Mouse (Mus musculus): ENCODE data around the gene Agt. TPM values are rescaled to one million over a fixed set of nuclear protein-coding genes. Genes with fewer than 3 reads are reported as not detected.

Gene Agt
- polyA plus RNA-seq, 1 experiment = 231 TPM

DNA sequence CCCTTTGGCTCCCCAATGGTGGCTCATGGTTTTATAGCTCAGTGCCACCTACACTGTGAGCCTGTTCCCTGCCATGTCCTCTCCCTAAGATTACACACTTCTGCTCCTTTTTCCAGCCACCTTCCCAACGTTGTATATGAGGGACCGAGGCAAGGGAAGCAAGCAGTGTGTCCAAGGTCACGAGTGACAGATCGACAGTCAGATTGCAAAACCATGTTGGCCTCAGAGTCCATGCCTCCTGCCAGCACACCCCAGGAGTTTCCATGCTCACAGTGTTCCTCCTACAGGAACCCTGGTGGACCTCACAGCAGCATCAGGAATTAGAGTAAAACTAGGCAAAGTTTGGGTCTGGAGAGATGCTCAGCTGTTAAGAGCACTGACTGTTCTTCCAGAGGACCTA, 19.9 kb upstream of the Agt start:
- H3K36me3 ChIP-seq (ENCODE audit: control insufficient read depth, insufficient read depth, low read length) = no peaks in the 10 kb centered on the region
- no peak for TF ChIP-seq POLR2A (IDR thresholded peaks at IDR 0.05; ENCODE audit: control insufficient read depth, low read depth, low read length)
- no peak for TF ChIP-seq CTCF (IDR thresholded peaks at IDR 0.05; ENCODE audit: control insufficient read depth, insufficient read depth, insufficient replicate concordance, low read depth, low read length)
- H3K27me3 ChIP-seq (ENCODE audit: control insufficient read depth, insufficient read depth, low read length) = no peaks in the 10 kb centered on the region
- H3K4me1 ChIP-seq (ENCODE audit: control insufficient read depth, insufficient read depth, low read length) = peaks cover 2% of the 10 kb centered on the region; the same call in 1 of the 2 replicates
- no peak overlapping the region for H3K27ac ChIP-seq (ENCODE audit: control insufficient read depth, insufficient read depth, low read depth, low read length)
- H3K4me3 ChIP-seq (ENCODE audit: control insufficient read depth, low read depth, low read length) = no peak overlapping the region

DNA sequence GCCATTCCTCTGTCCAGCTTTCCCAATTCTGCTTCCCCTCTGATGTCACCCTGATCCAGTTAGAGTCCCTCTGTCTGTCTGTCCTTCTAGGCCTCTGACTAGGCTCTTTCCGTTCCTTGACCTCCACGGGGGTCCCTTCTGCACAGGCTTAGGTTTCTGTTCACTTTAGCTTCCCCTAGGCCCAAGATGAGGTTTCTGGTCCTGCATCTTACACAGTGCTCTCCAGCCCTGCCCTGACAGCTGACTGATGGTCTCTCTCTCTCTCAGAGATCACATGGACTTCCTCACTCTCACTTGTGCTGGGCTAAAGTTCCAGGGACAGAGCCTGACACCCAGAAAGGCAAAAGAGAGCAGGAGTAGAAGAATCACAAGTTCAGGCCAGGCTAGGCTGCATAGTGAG, 17.1 kb upstream of the Agt start:
- no peaks in the 10 kb centered on the region for H3K36me3 ChIP-seq (ENCODE audit: control insufficient read depth, insufficient read depth, low read length)
- TF ChIP-seq POLR2A (IDR thresholded peaks at IDR 0.05; ENCODE audit: control insufficient read depth, low read depth, low read length) (no peak), CTCF (IDR thresholded peaks at IDR 0.05; ENCODE audit: control insufficient read depth, insufficient read depth, insufficient replicate concordance, low read depth, low read length) (no peak)
- H3K27me3 ChIP-seq (ENCODE audit: control insufficient read depth, insufficient read depth, low read length) = no peaks in the 10 kb centered on the region
- peaks cover 2% of the 10 kb centered on the region; the same call in 1 of the 2 replicates for H3K4me1 ChIP-seq (ENCODE audit: control insufficient read depth, insufficient read depth, low read length)
- no peak overlapping the region for H3K4me3 ChIP-seq (ENCODE audit: control insufficient read depth, low read depth, low read length)
- H3K27ac ChIP-seq (ENCODE audit: control insufficient read depth, insufficient read depth, low read depth, low read length) = peak overlapping the region; percentile 79

DNA sequence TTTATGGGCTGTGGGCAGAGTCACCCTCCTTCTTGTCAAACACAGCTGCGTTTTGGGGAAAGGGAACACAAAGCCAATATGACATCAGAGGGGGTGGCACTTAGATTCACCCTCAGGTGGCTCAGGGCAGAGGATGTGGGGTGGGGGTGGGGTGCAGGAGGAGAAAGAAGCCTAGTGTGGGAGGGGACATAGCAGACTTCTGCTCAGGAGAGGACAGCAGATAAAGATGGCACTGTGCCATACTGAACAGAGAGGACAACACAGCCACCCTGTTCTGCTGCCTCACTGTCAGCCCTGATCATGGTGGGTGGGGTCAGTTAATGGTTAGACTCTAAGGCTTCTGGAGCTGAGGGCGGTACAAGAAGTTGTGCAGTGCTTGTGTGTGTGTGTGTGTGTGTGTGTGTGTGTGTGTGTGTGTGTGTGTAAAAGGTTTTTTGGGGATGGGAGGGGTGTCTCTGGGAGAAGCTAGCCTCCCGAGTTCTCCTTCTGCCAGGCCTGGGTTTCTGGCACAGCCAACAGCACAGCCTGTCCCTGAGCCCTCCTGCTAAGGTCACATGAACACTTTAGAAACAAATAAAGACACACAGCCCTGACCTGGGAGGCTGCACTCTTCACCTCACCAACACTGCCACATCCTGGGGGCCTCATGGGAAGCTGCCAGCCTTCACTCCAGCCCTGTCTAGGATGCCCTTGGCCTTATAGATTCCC, 16.4 kb upstream of the Agt start:
- Histone ChIP-seq H3K27ac (ENCODE audit: control insufficient read depth, insufficient read depth, low read depth, low read length) (peak overlapping the region; percentile 79), H3K4me3 (ENCODE audit: control insufficient read depth, low read depth, low read length) (no peak overlapping the region), H3K36me3 (ENCODE audit: control insufficient read depth, insufficient read depth, low read length) (no peaks in the 10 kb centered on the region), H3K4me1 (ENCODE audit: control insufficient read depth, insufficient read depth, low read length) (peaks cover 2% of the 10 kb centered on the region; the same call in 1 of the 2 replicates), H3K27me3 (ENCODE audit: control insufficient read depth, insufficient read depth, low read length) (no peaks in the 10 kb centered on the region)
- TF ChIP-seq POLR2A (IDR thresholded peaks at IDR 0.05; ENCODE audit: control insufficient read depth, low read depth, low read length) (no peak), CTCF (IDR thresholded peaks at IDR 0.05; ENCODE audit: control insufficient read depth, insufficient read depth, insufficient replicate concordance, low read depth, low read length) (no peak)

DNA sequence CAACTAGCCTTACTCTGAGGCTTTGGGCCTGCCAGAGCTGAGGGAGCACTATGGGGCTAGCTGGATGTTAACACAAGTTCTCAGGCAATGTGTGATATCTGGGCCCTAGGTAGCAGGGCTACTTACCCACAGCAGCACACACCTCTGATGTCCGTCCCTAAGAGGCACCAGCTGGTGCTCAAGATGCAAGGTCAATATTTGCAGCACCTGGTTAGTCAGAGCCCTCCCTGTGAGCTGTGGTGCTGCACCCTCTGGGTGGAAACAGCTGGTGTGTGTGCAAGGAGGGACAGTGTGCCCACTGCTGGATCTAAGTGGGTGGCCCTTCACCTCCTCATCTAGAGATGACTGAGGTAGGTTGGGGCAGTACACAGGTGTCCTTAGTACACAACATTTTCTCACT, 7.2 kb upstream of the Agt start:
- peaks cover 13% of the 10 kb centered on the region for H3K4me1 ChIP-seq (ENCODE audit: control insufficient read depth, insufficient read depth, low read length)
- no peaks in the 10 kb centered on the region for H3K27me3 ChIP-seq (ENCODE audit: control insufficient read depth, insufficient read depth, low read length)
- no peaks in the 10 kb centered on the region for H3K36me3 ChIP-seq (ENCODE audit: control insufficient read depth, insufficient read depth, low read length)
- TF ChIP-seq CTCF (IDR thresholded peaks at IDR 0.05; ENCODE audit: control insufficient read depth, insufficient read depth, insufficient replicate concordance, low read depth, low read length) = no peak
- no peak for TF ChIP-seq POLR2A (IDR thresholded peaks at IDR 0.05; ENCODE audit: control insufficient read depth, low read depth, low read length)
- H3K4me3 ChIP-seq (ENCODE audit: control insufficient read depth, low read depth, low read length) = no peak overlapping the region
- H3K27ac ChIP-seq (ENCODE audit: control insufficient read depth, insufficient read depth, low read depth, low read length) = no peak overlapping the region

DNA sequence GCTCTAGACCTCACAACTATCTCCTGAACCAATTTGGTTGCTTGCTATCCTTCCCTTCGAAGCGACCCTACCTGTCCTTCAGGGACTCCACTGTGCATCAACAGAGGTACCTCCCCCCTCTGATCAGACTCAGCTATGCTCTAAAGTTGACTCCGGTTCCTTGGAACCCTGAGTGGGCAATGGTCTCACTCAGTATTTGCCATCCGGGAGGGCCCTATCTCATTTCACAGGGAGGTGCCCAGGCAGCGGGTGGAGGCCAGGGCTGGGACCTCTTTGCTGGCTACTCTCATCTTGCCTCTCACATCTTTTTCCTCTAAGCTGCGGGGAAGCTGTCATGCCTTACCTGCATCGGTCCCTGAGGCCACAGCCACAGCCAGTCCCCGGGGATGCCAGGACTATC, 6.3 kb upstream of the Agt start, which contains the start of gene Capn9:
Gene Capn9, plus strand, starts transcription at position 301 of the 400 bp plus-strand sequence.
- peaks cover 13% of the 10 kb centered on the region for H3K4me1 ChIP-seq (ENCODE audit: control insufficient read depth, insufficient read depth, low read length)
- no peak within 1 kb of the TSS for H3K27ac ChIP-seq (ENCODE audit: control insufficient read depth, insufficient read depth, low read depth, low read length)
- no peaks in the 10 kb centered on the region for H3K36me3 ChIP-seq (ENCODE audit: control insufficient read depth, insufficient read depth, low read length)
- TF ChIP-seq CTCF (IDR thresholded peaks at IDR 0.05; ENCODE audit: control insufficient read depth, insufficient read depth, insufficient replicate concordance, low read depth, low read length) = no peak
- no peak for TF ChIP-seq POLR2A (IDR thresholded peaks at IDR 0.05; ENCODE audit: control insufficient read depth, low read depth, low read length)
- H3K27me3 ChIP-seq (ENCODE audit: control insufficient read depth, insufficient read depth, low read length) = no peaks in the 10 kb centered on the region
- no peak within 1 kb of the TSS for H3K4me3 ChIP-seq (ENCODE audit: control insufficient read depth, low read depth, low read length)

DNA sequence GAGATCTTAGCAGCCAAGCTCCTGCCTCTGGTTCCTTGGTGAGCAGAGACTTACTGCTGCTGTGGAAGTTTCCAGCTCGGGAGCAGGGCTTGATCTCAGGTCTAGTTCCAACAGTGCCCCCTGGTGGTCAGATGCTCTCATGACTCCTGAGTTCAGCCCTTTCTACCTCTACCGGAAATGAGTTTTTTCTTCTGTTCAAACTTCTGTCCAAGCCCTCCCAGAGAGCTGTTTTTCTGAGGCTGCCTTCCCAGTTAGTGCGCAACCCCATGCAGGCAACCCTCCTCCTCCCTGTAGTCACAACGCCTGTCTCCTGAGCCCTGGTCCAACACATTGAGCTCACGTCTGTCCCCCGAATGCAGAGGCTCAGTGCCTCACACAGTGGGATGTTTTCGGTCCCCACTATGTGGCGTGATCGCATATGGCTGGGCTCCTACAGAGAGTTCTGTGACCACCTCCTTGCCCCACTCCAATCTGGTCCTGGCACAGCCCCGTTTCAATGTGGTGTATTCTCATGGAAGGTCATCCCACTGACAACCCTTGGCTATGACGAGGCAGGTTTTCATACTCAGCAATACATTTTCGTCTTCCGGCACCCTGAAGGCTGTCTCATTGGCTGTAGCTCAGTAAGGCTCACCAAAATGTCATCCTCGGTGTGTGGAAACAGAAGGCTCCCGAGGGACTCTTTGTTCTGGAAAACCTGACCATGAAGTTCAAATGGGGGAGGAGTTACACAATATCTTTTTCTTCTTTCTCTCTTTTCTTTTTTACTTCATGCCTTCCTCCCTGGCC, 4.2 kb upstream of the Agt start:
- Histone ChIP-seq H3K4me1 (ENCODE audit: control insufficient read depth, insufficient read depth, low read length) (peaks cover 13% of the 10 kb centered on the region), H3K27ac (ENCODE audit: control insufficient read depth, insufficient read depth, low read depth, low read length) (peak overlapping the region; percentile 81), H3K4me3 (ENCODE audit: control insufficient read depth, low read depth, low read length) (peak overlapping the region; percentile 70), H3K36me3 (ENCODE audit: control insufficient read depth, insufficient read depth, low read length) (no peaks in the 10 kb centered on the region), H3K27me3 (ENCODE audit: control insufficient read depth, insufficient read depth, low read length) (no peaks in the 10 kb centered on the region)
- no peak for TF ChIP-seq POLR2A (IDR thresholded peaks at IDR 0.05; ENCODE audit: control insufficient read depth, low read depth, low read length)
- TF ChIP-seq CTCF (IDR thresholded peaks at IDR 0.05; ENCODE audit: control insufficient read depth, insufficient read depth, insufficient replicate concordance, low read depth, low read length) = peak; percentile 89

DNA sequence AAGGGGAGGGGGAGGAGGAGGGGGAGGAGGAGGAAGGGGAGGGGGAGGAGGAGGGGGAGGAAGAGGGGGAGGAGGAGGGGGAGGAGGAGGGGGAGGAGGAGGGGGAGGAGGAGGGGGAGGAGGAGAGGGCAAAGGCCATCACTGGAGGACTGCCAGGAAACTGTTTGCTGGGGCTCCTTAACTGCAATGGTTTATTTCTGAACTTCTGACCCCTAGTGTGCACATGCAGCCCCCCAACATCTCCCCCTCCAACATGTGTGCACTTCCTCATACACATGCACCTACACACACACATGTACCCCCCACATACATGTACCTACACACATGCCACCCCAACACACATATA, 2.9 kb upstream of the Agt start:
- no peak for TF ChIP-seq POLR2A (IDR thresholded peaks at IDR 0.05; ENCODE audit: control insufficient read depth, low read depth, low read length)
- no peak for TF ChIP-seq CTCF (IDR thresholded peaks at IDR 0.05; ENCODE audit: control insufficient read depth, insufficient read depth, insufficient replicate concordance, low read depth, low read length)
- Histone ChIP-seq H3K4me3 (ENCODE audit: control insufficient read depth, low read depth, low read length) (no peak overlapping the region), H3K4me1 (ENCODE audit: control insufficient read depth, insufficient read depth, low read length) (peaks cover 13% of the 10 kb centered on the region), H3K36me3 (ENCODE audit: control insufficient read depth, insufficient read depth, low read length) (no peaks in the 10 kb centered on the region), H3K27me3 (ENCODE audit: control insufficient read depth, insufficient read depth, low read length) (no peaks in the 10 kb centered on the region), H3K27ac (ENCODE audit: control insufficient read depth, insufficient read depth, low read depth, low read length) (peak overlapping the region; percentile 27; the same call in 1 of the 2 replicates)
